ENCODE assay signal across 23 mouse cellular contexts in the genomic region with DNA sequence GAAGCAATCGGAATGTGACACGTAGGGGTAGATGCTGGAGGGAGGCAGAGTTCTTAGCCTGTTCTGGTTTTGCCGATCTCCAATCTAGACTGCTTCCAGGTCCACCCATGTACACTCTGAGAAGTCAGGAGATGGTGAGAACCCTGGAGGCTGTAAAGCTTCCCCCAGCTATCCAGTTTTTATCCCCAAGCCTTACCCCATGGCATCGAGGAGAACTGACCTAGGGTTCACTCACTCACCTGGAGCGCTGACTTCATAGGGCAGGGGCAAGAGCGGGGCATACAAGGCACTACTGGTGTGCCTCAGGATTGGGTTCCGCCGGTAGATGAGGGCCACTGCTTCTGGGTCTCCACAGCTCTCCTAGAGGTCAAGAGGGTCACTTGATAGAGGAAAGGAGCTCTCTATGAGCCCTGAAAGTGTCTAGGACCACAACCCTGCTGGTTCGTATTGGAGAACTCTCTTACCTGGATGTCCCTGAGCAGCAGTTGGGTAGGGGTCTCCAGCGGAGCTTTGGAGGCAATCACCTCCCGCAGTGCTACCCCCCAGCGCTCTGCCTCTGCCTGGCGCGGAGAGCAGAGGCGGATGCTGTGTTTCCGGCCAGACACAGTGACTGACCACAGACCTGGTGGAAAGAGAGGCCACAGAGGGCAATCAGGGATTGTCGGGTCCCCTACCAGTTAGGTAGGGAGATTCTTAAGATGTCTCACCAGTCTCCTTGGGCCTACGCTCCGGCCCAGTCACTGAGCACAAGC. TPM values are rescaled to one million over a fixed set of nuclear protein-coding genes. Genes with fewer than 3 reads are reported as not detected.
DNase-seq lines count a peak whose midpoint lies in the region; ATAC-seq and TF ChIP-seq lines count a peak whose summit lies in the region.
"Had no signal": no experiment of that assay in that cellular context is flagged by ENCODE, and none has a peak within 500 bp of the region (broad histone marks: within the 10 kb centered on the region; RNA-seq: fewer than 3 reads in every experiment).

No protein-coding gene starts in this region.

- H3K4me3 ChIP-seq in gastrocnemius, adult 2 months, result peak overlapping the region; percentile 89; the same call in 1 of the 2 replicates
- no peak overlapping the region for H3K4me3 ChIP-seq in kidney, embryonic 16.5 days (ENCODE audit: low read length)
- H3K4me3 ChIP-seq in embryonic facial prominence, embryonic 10.5 days, result peak overlapping the region; percentile 8; the same call in 1 of the 2 replicates
- peak overlapping the region; percentile 99 for H3K4me3 ChIP-seq in myocyte
- H3K4me3 ChIP-seq in forebrain, embryonic 15.5 days, result no peak overlapping the region
- H3K4me3 ChIP-seq: forebrain, embryonic 13.5 days; heart, embryonic 15.5 days; midbrain, embryonic 12.5 days; neural tube, embryonic 12.5 days had no signal

- H3K79me2 ChIP-seq in myocyte (ENCODE audit: control insufficient read depth, insufficient read depth), result peaks cover 24% of the 10 kb centered on the region

- no peaks in the 10 kb centered on the region for H3K9me3 ChIP-seq in kidney, embryonic 16.5 days (ENCODE audit: low read length)
- no peaks in the 10 kb centered on the region for H3K9me3 ChIP-seq in embryonic facial prominence, embryonic 10.5 days
- no peaks in the 10 kb centered on the region for H3K9me3 ChIP-seq in forebrain, embryonic 15.5 days
- H3K9me3 ChIP-seq: forebrain, embryonic 13.5 days; heart, embryonic 15.5 days; midbrain, embryonic 12.5 days; neural tube, embryonic 12.5 days had no signal

- H3K27me3 ChIP-seq in kidney, embryonic 16.5 days (ENCODE audit: insufficient read depth, low read length), result peaks cover 17% of the 10 kb centered on the region; the same call in 1 of the 2 replicates
- H3K27me3 ChIP-seq in embryonic facial prominence, embryonic 10.5 days (replicated peaks; ENCODE audit: low read depth, poor library complexity, severe bottlenecking), result peaks cover 88% of the 10 kb centered on the region
- no peaks in the 10 kb centered on the region for H3K27me3 ChIP-seq in myocyte (ENCODE audit: control insufficient read depth, insufficient read depth, insufficient read length)
- H3K27me3 ChIP-seq in forebrain, embryonic 15.5 days, result peaks cover 73% of the 10 kb centered on the region

- H3K27ac ChIP-seq in gastrocnemius, adult 2 months, result peak overlapping the region; percentile 99
- H3K27ac ChIP-seq in kidney, embryonic 16.5 days (ENCODE audit: low read length), result no peak overlapping the region
- H3K27ac ChIP-seq in embryonic facial prominence, embryonic 10.5 days (replicated peaks), result no peak overlapping the region
- H3K27ac ChIP-seq in forebrain, embryonic 15.5 days (replicated peaks), result no peak overlapping the region
- H3K27ac ChIP-seq: forebrain, embryonic 13.5 days; heart, embryonic 15.5 days; midbrain, embryonic 12.5 days; neural tube, embryonic 12.5 days had no signal

- peaks cover 36% of the 10 kb centered on the region for H3K36me3 ChIP-seq in kidney, embryonic 16.5 days (ENCODE audit: insufficient read depth, low read length)
- peaks cover 23% of the 10 kb centered on the region for H3K36me3 ChIP-seq in embryonic facial prominence, embryonic 10.5 days (replicated peaks)
- H3K36me3 ChIP-seq in myocyte (ENCODE audit: control insufficient read depth, insufficient read depth), result peaks cover 31% of the 10 kb centered on the region
- H3K36me3 ChIP-seq in forebrain, embryonic 15.5 days, result 0 out of 2 replicates have a peak, but pooled peaks cover 5% of the 10 kb centered on the region

- DNase-seq in gastrocnemius, adult 2 months, result no peak
- no peak for DNase-seq in gastrocnemius, postnatal 36 days
- no peak for DNase-seq in kidney, adult 11 months
- no peak for DNase-seq in embryonic facial prominence, embryonic 10.5 days (ENCODE audit: low spot score)
- DNase-seq: gastrocnemius, postnatal 10 days; layer of hippocampus, postnatal 36 days; retina, postnatal 1 day; thymus, postnatal 14 days had no signal

- WGBS in kidney, embryonic 16.5 days, result 58% methylated on average over 19 of the region's 19 CpGs
- WGBS in embryonic facial prominence, embryonic 10.5 days, result 41% methylated on average over 19 of the region's 19 CpGs
- WGBS in forebrain, embryonic 15.5 days, result 47% methylated on average over 19 of the region's 19 CpGs

- no peak overlapping the region for H3ac ChIP-seq in myocyte (ENCODE audit: control insufficient read depth, insufficient read length)

- no peak for TF ChIP-seq CTCF in gastrocnemius, adult 2 months (IDR thresholded peaks at IDR 0.05)

- no peak for TF ChIP-seq POLR2A in myocyte (IDR thresholded peaks at IDR 0.05; ENCODE audit: insufficient read length, low read depth)

- H3K4me1 ChIP-seq in kidney, embryonic 16.5 days (ENCODE audit: insufficient read depth, low read length), result peaks cover 69% of the 10 kb centered on the region
- H3K4me1 ChIP-seq in embryonic facial prominence, embryonic 10.5 days, result peaks cover 75% of the 10 kb centered on the region
- peaks cover 43% of the 10 kb centered on the region for H3K4me1 ChIP-seq in forebrain, embryonic 15.5 days

- no peak for ATAC-seq in kidney, embryonic 16.5 days (ENCODE audit: low FRiP score, low TSS enrichment)
- no peak for ATAC-seq in forebrain, embryonic 15.5 days (replicated peaks)
- ATAC-seq: forebrain, embryonic 13.5 days; hindbrain, embryonic 16.5 days; intestine, embryonic 16.5 days had no signal

- intact Hi-C loops in gastrocnemius, adult 2 months (cut with DNase I), result no loop called here
- intact Hi-C loops in gastrocnemius, postnatal 36 days (cut with DNase I), result loop anchor here (5.0 kb wide), 1 partner anchor 35 kb away; no protein-coding TSS in a partner anchor

- 0 out of 2 replicates have a peak overlapping the region, but pooled peaks have one; percentile 96 for H3K4me2 ChIP-seq in kidney, embryonic 16.5 days (replicated peaks; ENCODE audit: low read depth, low read length)
- H3K4me2 ChIP-seq in myocyte (ENCODE audit: low read depth), result no peak overlapping the region
- H3K4me2 ChIP-seq in forebrain, embryonic 15.5 days (replicated peaks), result no peak overlapping the region
- H3K4me2 ChIP-seq: forebrain, embryonic 13.5 days; midbrain, embryonic 12.5 days had no signal

- 0 out of 2 replicates have a peak overlapping the region, but pooled peaks have one; percentile 1 for H3K9ac ChIP-seq in kidney, embryonic 16.5 days (replicated peaks; ENCODE audit: low read length)
- H3K9ac ChIP-seq in forebrain, embryonic 15.5 days (replicated peaks), result no peak overlapping the region
- H3K9ac ChIP-seq: forebrain, embryonic 13.5 days; heart, embryonic 15.5 days; midbrain, embryonic 12.5 days; neural tube, embryonic 12.5 days had no signal

TF ChIP-seq in myocyte, 11 proteins besides CTCF, POLR2A, EP300 and RAD21 (continues in another document):
- TF ChIP-seq MYOD1 (IDR thresholded peaks at IDR 0.05; ENCODE audit: control insufficient read depth in 1 of 3, insufficient read length in 2 of 3, low read depth in 2 of 3) (no peak), SRF (IDR thresholded peaks at IDR 0.05; ENCODE audit: control insufficient read depth, insufficient read length, low read depth) (no peak), TCF12 (IDR thresholded peaks at IDR 0.05; ENCODE audit: insufficient read depth, poor library complexity, severe bottlenecking) (no peak), MAX (IDR thresholded peaks at IDR 0.05; ENCODE audit: low read depth) (no peak), MYOG (IDR thresholded peaks at IDR 0.05; ENCODE audit: control insufficient read depth in 1 of 3, insufficient read depth in 1 of 3, insufficient read length in 2 of 3, low read depth in 2 of 3) (no peak), E2F4 (IDR thresholded peaks at IDR 0.05; ENCODE audit: insufficient read depth) (no peak), TCF3 (IDR thresholded peaks at IDR 0.05; ENCODE audit: insufficient read length, low read depth) (no peak)

RNA-seq across cellular contexts. Expression of gene Cntnap1, which starts 2.9 kb away (rescaled TPM):
- total RNA-seq in gastrocnemius, adult 2 months (2021), result 1 to 10 TPM; 1.2 to 1.6 TPM
- 1 to 10 TPM; 1.1 to 2.1 TPM for total RNA-seq in gastrocnemius, postnatal 36 days (2021)
- 2.2 TPM in 2 replicates for polyA plus RNA-seq in kidney, embryonic 16.5 days (2015; fragmentation: Nextera tagmentation; extraction: Ambion mirVana)
- 0.23 and 0.31 TPM in 2 replicates for polyA plus RNA-seq in embryonic facial prominence, embryonic 10.5 days (2016; fragmentation: Nextera tagmentation; extraction: Ambion mirVana)
- 1.3 TPM for polyA plus RNA-seq in myocyte (2012; fragmentation: generic; extraction: Trizol)
- polyA plus RNA-seq in forebrain, embryonic 15.5 days (2015; fragmentation: Nextera tagmentation; extraction: Ambion mirVana), result 0.77 and 0.98 TPM in 2 replicates
- total RNA-seq: hematopoietic stem cell, adult 5-6 weeks; MEL had no signal

RNA-seq across cellular contexts. Expression of gene Plekhh3, which starts 3.8 kb away (rescaled TPM):
- total RNA-seq in gastrocnemius, adult 2 months (2021), result 10 to 100 TPM; 20.7 to 35.3 TPM
- total RNA-seq in gastrocnemius, postnatal 36 days (2021), result 10 to 100 TPM; 22.4 to 27.6 TPM
- polyA plus RNA-seq in kidney, embryonic 16.5 days (2015; fragmentation: Nextera tagmentation; extraction: Ambion mirVana), result 18.7 and 19.2 TPM in 2 replicates
- 3.7 and 4.0 TPM in 2 replicates for polyA plus RNA-seq in embryonic facial prominence, embryonic 10.5 days (2016; fragmentation: Nextera tagmentation; extraction: Ambion mirVana)
- 53.6 TPM for polyA plus RNA-seq in myocyte (2012; fragmentation: generic; extraction: Trizol)
- polyA plus RNA-seq in forebrain, embryonic 15.5 days (2015; fragmentation: Nextera tagmentation; extraction: Ambion mirVana), result 5.8 and 6.5 TPM in 2 replicates
- total RNA-seq: hematopoietic stem cell, adult 5-6 weeks had no signal

RNA-seq across cellular contexts. Expression of gene Ccr10, which starts 7.9 kb away (rescaled TPM):
- total RNA-seq in gastrocnemius, adult 2 months (2021), result not detected
- not detected for total RNA-seq in gastrocnemius, postnatal 36 days (2021)
- 0.50 and 0.76 TPM in 2 replicates for polyA plus RNA-seq in kidney, embryonic 16.5 days (2015; fragmentation: Nextera tagmentation; extraction: Ambion mirVana)
- polyA plus RNA-seq in embryonic facial prominence, embryonic 10.5 days (2016; fragmentation: Nextera tagmentation; extraction: Ambion mirVana), result 0.16 TPM in 1 of 2 replicates, not detected in the other
- 0.56 TPM for polyA plus RNA-seq in myocyte (2012; fragmentation: generic; extraction: Trizol)
- polyA plus RNA-seq in forebrain, embryonic 15.5 days (2015; fragmentation: Nextera tagmentation; extraction: Ambion mirVana), result 0.14 and 0.19 TPM in 2 replicates
- total RNA-seq: gastrocnemius, postnatal 10 days; heart, adult 18-20 months; hematopoietic stem cell, adult 5-6 weeks; layer of hippocampus, postnatal 36 days; liver, adult 2 months; MEL had no signal
- polyA plus RNA-seq: embryonic facial prominence, embryonic 14.5 days; forebrain, embryonic 13.5 days had no signal

RNA-seq across cellular contexts. Expression of gene Tubg2, which starts 11.7 kb away (rescaled TPM):
- total RNA-seq in gastrocnemius, adult 2 months (2021), result 1 to 10 TPM; 2.4 to 3.6 TPM
- total RNA-seq in gastrocnemius, postnatal 36 days (2021), result 1 to 10 TPM; 2.3 to 2.6 TPM
- polyA plus RNA-seq in kidney, embryonic 16.5 days (2015; fragmentation: Nextera tagmentation; extraction: Ambion mirVana), result 4.2 and 4.5 TPM in 2 replicates
- 4.9 and 5.7 TPM in 2 replicates for polyA plus RNA-seq in embryonic facial prominence, embryonic 10.5 days (2016; fragmentation: Nextera tagmentation; extraction: Ambion mirVana)
- 0.18 TPM for polyA plus RNA-seq in myocyte (2012; fragmentation: generic; extraction: Trizol)
- 31.2 and 32.8 TPM in 2 replicates for polyA plus RNA-seq in forebrain, embryonic 15.5 days (2015; fragmentation: Nextera tagmentation; extraction: Ambion mirVana)
- total RNA-seq: hematopoietic stem cell, adult 5-6 weeks; liver, adult 2 months; MEL; monocyte, adult 5-6 weeks had no signal

RNA-seq across cellular contexts. Expression of gene Tubg1, which starts 47.6 kb away (rescaled TPM):
- 10 to 100 TPM; 22.0 to 30.2 TPM for total RNA-seq in gastrocnemius, adult 2 months (2021)
- 10 to 100 TPM; 23.9 TPM for total RNA-seq in gastrocnemius, postnatal 36 days (2021)
- 98.1 and 98.2 TPM in 2 replicates for polyA plus RNA-seq in kidney, embryonic 16.5 days (2015; fragmentation: Nextera tagmentation; extraction: Ambion mirVana)
- 135 and 142 TPM in 2 replicates for polyA plus RNA-seq in embryonic facial prominence, embryonic 10.5 days (2016; fragmentation: Nextera tagmentation; extraction: Ambion mirVana)
- polyA plus RNA-seq in myocyte (2012; fragmentation: generic; extraction: Trizol), result 87.5 TPM
- polyA plus RNA-seq in forebrain, embryonic 15.5 days (2015; fragmentation: Nextera tagmentation; extraction: Ambion mirVana), result 96.1 and 97.7 TPM in 2 replicates

Comparison
In these comparisons a context has a peak if more than half of its experiments do, and no peak if none do; other contexts are left out.
1. H3K4me3 ChIP-seq: peak in gastrocnemius, adult 2 months (single experiment), embryonic facial prominence, embryonic 10.5 days (single experiment) and myocyte (single experiment); none in kidney, embryonic 16.5 days (single experiment) and forebrain, embryonic 15.5 days (single experiment).